Mouse (Mus musculus) embryonic facial prominence, embryonic 12.5 days (tissue): ENCODE results near the gene Cnot3. TPM values are rescaled to one million over a fixed set of nuclear protein-coding genes. Genes with fewer than 3 reads are reported as not detected.
"Not testable (repeated sequence)": the region's sequence is repeated elsewhere in the genome, so short reads cannot be mapped to it uniquely, and the experiment has no call there.

Source experiments
- ATAC-seq: fragments of 200-750 bp; cut with Nextera tagmentation; 2 replicates; pipeline ENCODE4 v1.8.0; 2017; ENCODE audit not compliant: insufficient number of reproducible peaks, insufficient read depth, low FRiP score, low TSS enrichment
- H3K27ac ChIP-seq: fragments of 300-500 bp; sonication (generic); 2 replicates; pipeline ENCODE4 v1.5.1; 2016; ENCODE audit warnings: mild to moderate bottlenecking
- H3K27me3 ChIP-seq: fragments of 300-500 bp; sonication (generic); 2 replicates; pipeline ENCODE4 v1.6.1; 2016; ENCODE audit warnings: mild to moderate bottlenecking, moderate library complexity
- H3K36me3 ChIP-seq: fragments of 300-500 bp; sonication (generic); 2 replicates; pipeline ENCODE4 v1.6.1; 2016; ENCODE audit warnings: mild to moderate bottlenecking
- H3K4me1 ChIP-seq: fragments of 300-500 bp; sonication (generic); 2 replicates; pipeline ENCODE4 v1.6.1; 2016
- H3K4me2 ChIP-seq: fragments of 300-500 bp; sonication (generic); replicated peaks from 2 replicates; pipeline ENCODE4 v1.6.1; 2016; ENCODE audit warnings: mild to moderate bottlenecking, moderate library complexity
- H3K4me3 ChIP-seq: fragments of 300-500 bp; sonication (generic); 2 replicates; pipeline ENCODE4 v1.5.1; 2016; ENCODE audit warnings: mild to moderate bottlenecking
- H3K9ac ChIP-seq: fragments of 300-500 bp; sonication (generic); 2 replicates; pipeline ENCODE4 v1.6.1; 2016; ENCODE audit warnings: mild to moderate bottlenecking, moderate library complexity
- H3K9me3 ChIP-seq: fragments of 300-500 bp; sonication (generic); 2 replicates; pipeline ENCODE4 v1.6.1; 2016; ENCODE audit warnings: mild to moderate bottlenecking, moderate library complexity
- WGBS: fragments of 180-500 bp; shearing (Covaris S2); methylation state at CpG from one replicate; pipeline ENCODE4 v1.1.7; 2016; 5-methylcytosine and 5-hydroxymethylcytosine counted together
- polyA plus RNA-seq: library from polyadenylated mRNA; unstranded; fragments of >200 nt; fragmentation: Nextera tagmentation; extraction: Ambion mirVana; gene quantifications from 2 replicates; pipeline ENCODE4 v1.2.1, GENCODE M21; 2016

Cnot3 gene
- polyA plus RNA-seq = 65.5 and 66.1 TPM in 2 replicates

DNA sequence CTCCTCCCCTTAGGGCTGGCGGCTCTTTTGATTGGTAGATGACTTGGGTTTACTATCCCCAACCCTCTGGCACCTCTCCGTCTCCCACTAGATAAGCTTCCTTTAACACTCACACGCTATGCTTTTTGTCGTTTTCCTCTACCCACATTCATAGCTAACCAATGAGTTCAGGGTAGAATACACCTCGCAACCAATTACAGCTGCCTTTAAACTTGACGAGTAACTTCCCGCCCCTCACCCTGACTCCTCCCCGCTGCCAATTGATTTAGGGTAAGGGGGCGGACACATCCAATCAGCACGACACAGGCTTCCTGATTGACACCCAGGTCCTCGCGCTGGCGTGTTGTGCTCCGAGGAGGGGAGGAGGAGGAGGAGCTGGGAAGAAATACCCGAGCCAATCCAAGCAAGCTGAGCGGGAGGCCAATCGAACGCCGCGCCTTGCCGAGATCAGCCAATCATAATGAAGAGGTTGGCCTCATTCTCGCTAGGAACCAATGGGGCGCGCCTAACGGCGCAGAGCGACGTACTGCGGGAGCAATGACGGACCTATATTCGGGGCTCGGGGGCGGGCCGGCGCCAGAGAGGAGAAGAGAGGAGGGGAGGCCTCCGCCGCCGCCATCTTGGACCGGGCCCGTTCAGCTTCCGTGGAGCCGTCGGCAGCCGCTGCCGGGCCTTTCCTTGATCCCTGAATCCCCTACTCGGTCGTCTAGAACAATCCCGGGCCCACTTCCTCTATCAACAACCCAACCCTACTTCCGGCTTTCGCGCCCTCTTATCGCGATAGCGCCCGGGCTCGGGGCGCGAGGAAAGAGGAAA, at the start of gene Cnot3:
Cnot3 (plus strand) TSS at position 597 of the 816 bp plus-strand sequence.
- H3K9me3 ChIP-seq = no peaks in the 10 kb centered on the region
- H3K4me1 ChIP-seq = peaks cover 27% of the 10 kb centered on the region
- under 1% methylated on average over 57 of the region's 58 CpGs for WGBS
- H3K27ac ChIP-seq = peak within 1 kb of the TSS; percentile 97
- ATAC-seq = peak; percentile 99
- H3K4me3 ChIP-seq = peak within 1 kb of the TSS; percentile 98
- H3K27me3 ChIP-seq = no peaks in the 10 kb centered on the region
- peak within 1 kb of the TSS; percentile 86 for H3K4me2 ChIP-seq
- peak within 1 kb of the TSS; percentile 99 for H3K9ac ChIP-seq
- peaks cover 36% of the 10 kb centered on the region for H3K36me3 ChIP-seq

DNA sequence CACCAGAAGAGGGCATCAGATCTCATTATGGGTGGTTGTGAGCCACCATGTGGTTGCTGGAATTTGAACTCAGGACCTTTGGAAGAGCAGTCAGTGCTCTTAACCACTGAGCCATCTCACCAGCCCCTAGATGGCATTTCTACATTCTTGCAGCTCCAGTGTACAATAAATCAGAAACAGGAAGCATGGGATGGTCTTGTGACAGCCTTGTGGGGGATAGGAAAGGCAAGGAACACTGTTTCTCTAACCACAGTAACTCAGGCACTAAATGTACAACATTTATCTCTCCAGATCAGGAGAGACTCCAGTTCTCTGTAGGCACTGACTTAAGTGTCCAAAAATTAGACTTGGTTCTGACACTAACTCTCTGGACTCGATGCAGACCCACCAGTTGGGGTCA, 47.3 kb upstream of the Cnot3 start:
- H3K9ac ChIP-seq, H3K9me3 ChIP-seq, H3K4me2 ChIP-seq, H3K27me3 ChIP-seq, H3K27ac ChIP-seq, H3K36me3 ChIP-seq, ATAC-seq, H3K4me1 ChIP-seq, H3K4me3 ChIP-seq: not testable (repeated sequence)
- 70% methylated on average over 1 of the region's 1 CpGs for WGBS

DNA sequence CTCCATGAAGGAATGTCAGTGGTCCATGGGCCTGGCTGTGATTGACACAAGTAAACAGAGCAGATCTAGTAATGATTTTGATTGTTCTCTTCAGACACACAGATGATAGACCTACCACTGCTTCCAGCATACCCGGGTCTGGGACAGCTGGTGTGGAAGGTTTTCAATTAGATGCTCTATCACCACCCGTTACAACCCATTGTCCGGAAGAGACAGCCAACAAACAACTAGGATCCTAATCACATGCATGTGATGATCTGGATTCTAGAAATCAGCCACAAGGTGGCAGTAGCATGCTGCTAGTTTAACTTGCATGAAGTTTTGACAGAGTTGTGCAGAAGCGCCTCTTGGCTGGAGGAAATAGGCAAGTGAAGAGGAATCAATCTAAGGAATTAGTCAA, 43.9 kb upstream of the Cnot3 start:
- ATAC-seq = no peak
- WGBS = 15% methylated on average over 4 of the region's 4 CpGs
- Histone ChIP-seq H3K36me3 (no peaks in the 10 kb centered on the region), H3K27me3 (no peaks in the 10 kb centered on the region), H3K9ac (no peak overlapping the region), H3K4me2 (no peak overlapping the region), H3K4me1 (no peaks in the 10 kb centered on the region), H3K27ac (no peak overlapping the region), H3K4me3 (no peak overlapping the region), H3K9me3 (no peaks in the 10 kb centered on the region)

DNA sequence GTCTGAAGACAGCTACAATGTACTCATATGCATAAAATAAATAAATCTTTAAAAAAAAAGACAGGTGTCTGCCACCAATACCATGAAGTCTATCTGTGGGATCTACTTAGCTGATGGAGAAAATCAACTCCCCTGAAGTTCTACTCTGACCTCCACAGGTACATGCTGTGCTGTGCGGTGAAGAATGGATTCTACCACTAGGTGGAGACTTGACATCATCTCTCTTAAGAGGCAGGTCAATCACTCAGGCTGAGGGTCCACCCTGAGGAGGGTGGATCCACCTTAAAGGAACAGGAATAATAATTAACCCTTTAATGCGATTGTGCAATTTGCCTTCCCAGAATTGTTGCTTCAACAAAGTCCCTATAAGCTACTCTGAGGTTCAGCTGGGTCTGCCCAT, 38.3 kb upstream of the Cnot3 start:
- WGBS = 33% methylated on average over 2 of the region's 2 CpGs
- Histone ChIP-seq H3K27ac (no peak overlapping the region), H3K9ac (no peak overlapping the region), H3K4me2 (no peak overlapping the region), H3K36me3 (no peaks in the 10 kb centered on the region), H3K4me1 (no peaks in the 10 kb centered on the region), H3K9me3 (no peaks in the 10 kb centered on the region), H3K27me3 (no peaks in the 10 kb centered on the region), H3K4me3 (no peak overlapping the region)
- no peak for ATAC-seq

DNA sequence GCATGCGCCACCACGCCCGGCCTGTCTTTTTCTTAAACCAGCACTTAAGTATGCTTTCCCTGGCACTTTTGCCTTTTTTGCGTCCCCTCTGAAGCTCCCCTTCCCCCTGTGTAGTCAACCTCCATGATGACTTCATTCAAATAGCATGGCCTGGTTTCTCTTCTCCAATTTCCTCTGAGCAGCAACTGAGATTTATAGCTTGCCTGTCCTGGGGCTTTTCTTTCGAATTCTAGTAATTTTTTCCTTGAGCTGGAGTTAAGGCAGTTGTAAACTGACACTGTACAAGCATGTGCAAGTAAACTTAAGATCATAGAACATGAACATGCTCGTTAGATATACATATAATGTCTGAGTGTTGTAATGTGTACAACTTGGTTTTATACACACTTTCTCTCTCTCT, 37.7 kb upstream of the Cnot3 start:
- no peak overlapping the region for H3K4me3 ChIP-seq

DNA sequence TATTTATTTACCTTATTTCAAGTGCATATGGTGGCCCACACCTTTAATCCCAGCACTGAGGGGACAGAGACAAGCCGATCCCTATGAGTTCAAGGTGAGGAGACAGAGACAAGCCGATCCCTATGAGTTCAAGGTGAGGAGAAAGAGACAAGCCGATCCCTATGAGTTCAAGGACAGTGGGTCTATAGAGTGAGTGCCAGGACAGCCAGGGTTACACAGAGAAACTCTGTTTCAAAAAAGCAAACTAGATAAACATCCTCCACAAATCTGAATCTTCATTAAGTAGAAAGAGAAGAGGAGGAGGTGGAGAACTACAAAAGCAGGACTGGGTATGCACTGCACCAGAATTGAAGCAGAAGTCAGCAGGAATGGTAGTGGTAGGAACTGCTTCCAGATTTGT, 36.4 kb upstream of the Cnot3 start:
- ATAC-seq = no peak
- WGBS = 93% methylated on average over 3 of the region's 3 CpGs

More for the DNA sequence above, 37.7 kb upstream of the Cnot3 start:
- Histone ChIP-seq H3K9me3 (no peaks in the 10 kb centered on the region), H3K27me3 (no peaks in the 10 kb centered on the region), H3K9ac (no peak overlapping the region), H3K4me2 (no peak overlapping the region), H3K36me3 (no peaks in the 10 kb centered on the region), H3K27ac (no peak overlapping the region), H3K4me1 (no peaks in the 10 kb centered on the region)
- no peak for ATAC-seq
- WGBS = 80% methylated on average over 6 of the region's 6 CpGs

DNA sequence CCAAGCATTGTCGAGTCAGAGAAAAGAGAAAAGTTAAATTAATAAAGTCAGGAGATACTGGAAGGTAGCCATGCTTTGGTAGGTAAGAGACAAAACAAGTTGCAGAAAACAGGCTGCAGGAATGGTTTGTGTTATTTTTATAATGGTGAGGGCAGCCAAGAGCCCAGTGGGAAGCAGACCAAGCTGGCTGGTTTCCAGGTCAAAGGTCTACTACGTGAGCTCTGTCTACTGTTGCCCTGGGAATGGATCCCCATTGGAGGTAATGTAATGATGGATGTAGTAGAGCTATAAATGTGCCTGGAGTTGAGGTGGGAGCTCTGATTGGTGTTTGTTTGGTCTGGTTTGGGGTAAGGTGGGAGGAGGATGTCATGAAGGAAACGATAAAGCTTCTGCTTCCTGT, 36.0 kb upstream of the Cnot3 start:
- 70% methylated on average over 3 of the region's 3 CpGs for WGBS
- Histone ChIP-seq H3K4me3 (no peak overlapping the region), H3K36me3 (no peaks in the 10 kb centered on the region), H3K4me2 (no peak overlapping the region), H3K9me3 (no peaks in the 10 kb centered on the region), H3K9ac (no peak overlapping the region), H3K4me1 (no peaks in the 10 kb centered on the region), H3K27ac (no peak overlapping the region), H3K27me3 (no peaks in the 10 kb centered on the region)
- no peak for ATAC-seq

More for the DNA sequence above, 36.4 kb upstream of the Cnot3 start:
- Histone ChIP-seq H3K36me3 (no peaks in the 10 kb centered on the region), H3K4me1 (no peaks in the 10 kb centered on the region), H3K4me3 (no peak overlapping the region), H3K9me3 (no peaks in the 10 kb centered on the region), H3K27me3 (no peaks in the 10 kb centered on the region), H3K9ac (no peak overlapping the region), H3K4me2 (no peak overlapping the region), H3K27ac (no peak overlapping the region)

DNA sequence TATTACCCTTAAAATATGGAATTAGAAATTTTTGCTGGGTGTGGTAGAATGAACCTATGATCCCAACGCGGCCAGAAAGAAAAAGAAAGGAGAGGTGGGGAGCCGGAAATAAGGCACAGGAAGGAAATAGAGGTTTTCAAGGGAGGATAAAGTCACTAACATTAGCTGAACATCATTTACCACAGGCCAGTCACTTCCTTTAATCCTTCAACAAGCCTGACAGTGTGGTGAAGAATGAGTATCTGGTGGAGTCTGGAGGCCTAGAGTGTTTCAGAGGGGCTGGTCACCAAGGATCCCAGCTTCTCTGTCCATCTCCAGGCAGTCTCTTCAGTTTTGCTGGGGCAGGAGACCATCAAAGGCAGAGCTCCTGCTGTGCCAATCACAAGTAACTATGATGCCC, 34.6 kb upstream of the Cnot3 start:
- WGBS = 86% methylated on average over 3 of the region's 3 CpGs
- no peak overlapping the region for H3K4me3 ChIP-seq
- H3K27me3 ChIP-seq = no peaks in the 10 kb centered on the region
- no peak overlapping the region for H3K4me2 ChIP-seq
- H3K9ac ChIP-seq = no peak overlapping the region
- no peak overlapping the region for H3K27ac ChIP-seq
- no peaks in the 10 kb centered on the region for H3K4me1 ChIP-seq
- no peak for ATAC-seq
- no peaks in the 10 kb centered on the region for H3K36me3 ChIP-seq
- H3K9me3 ChIP-seq = no peaks in the 10 kb centered on the region

DNA sequence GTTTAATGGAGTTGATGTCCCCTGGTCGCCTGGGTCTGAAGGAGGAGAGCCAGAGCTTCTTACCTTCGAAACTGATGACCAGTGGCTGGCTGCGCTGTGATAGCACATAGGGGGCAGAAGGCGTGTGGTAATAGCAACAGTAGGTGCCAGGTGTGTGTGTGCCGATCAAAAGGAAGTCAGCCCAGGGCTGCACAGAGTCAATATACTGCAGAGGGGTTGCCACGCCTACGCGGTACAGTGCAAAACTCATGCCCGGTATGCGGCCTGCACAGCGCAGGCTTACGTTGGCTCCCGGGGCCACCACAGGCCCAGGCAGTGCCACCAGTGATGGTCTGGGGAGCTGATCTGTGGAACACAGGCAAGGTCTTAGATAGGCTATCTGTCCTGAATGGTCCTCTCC, 34.1 kb upstream of the Cnot3 start:
- Histone ChIP-seq H3K27ac (no peak overlapping the region), H3K4me2 (no peak overlapping the region), H3K4me3 (no peak overlapping the region), H3K4me1 (no peaks in the 10 kb centered on the region), H3K36me3 (no peaks in the 10 kb centered on the region), H3K9me3 (no peaks in the 10 kb centered on the region), H3K9ac (no peak overlapping the region), H3K27me3 (no peaks in the 10 kb centered on the region)
- whole genome bisulfite sequencing = 91% methylated on average over 13 of the region's 13 CpGs
- no peak for ATAC-seq

DNA sequence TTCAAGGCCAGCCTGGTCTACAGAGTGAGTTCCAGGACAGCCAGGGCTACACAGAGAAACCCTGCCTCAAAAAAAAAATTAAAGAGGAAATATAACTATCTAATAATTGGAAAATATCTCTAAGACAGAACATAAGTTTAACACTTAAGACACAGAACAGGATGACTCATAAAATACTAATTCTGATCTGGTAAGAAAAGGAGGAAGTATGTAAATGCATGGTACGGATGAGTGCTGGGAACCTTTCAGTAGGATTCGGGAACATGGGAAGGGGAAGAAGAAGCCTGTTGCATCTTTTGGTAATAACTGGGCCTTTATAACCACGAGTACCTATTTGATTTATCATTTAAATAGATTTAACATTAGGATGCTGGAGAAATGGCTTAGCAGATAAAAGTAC, 31.0 kb upstream of the Cnot3 start:
- Histone ChIP-seq H3K9me3 (no peaks in the 10 kb centered on the region), H3K36me3 (peaks cover 4% of the 10 kb centered on the region; the same call in 1 of the 2 replicates), H3K27ac (no peak overlapping the region), H3K4me1 (peaks cover 7% of the 10 kb centered on the region; the same call in 1 of the 2 replicates), H3K27me3 (no peaks in the 10 kb centered on the region), H3K4me2 (no peak overlapping the region), H3K4me3 (no peak overlapping the region), H3K9ac (no peak overlapping the region)
- 88% methylated on average over 3 of the region's 3 CpGs for WGBS
- ATAC-seq = no peak

DNA sequence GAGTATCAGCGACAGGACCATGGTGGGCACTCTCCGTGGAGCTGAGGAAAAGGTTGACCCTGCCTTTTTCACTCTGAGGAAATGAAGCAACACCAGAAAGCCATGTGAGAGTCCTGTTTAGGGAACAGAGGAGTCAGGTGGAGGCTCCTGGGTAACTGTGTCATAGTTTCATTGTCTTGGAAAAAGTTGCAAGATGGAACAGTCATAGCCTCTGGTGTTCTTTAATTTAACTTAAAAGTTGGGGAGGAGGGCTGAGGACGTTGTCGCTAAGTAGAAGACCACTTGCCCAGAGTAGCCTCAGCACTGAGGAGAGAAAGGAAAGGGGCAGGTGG, 29.0 kb upstream of the Cnot3 start, which contains the start of gene Oscar:
Oscar (minus strand) TSS at position 101 of the 332 bp plus-strand sequence.
- no peak for ATAC-seq
- 77% methylated on average over 4 of the region's 4 CpGs for WGBS
- no peaks in the 10 kb centered on the region for H3K27me3 ChIP-seq
- H3K27ac ChIP-seq = no peak within 1 kb of the TSS
- H3K9ac ChIP-seq = no peak within 1 kb of the TSS
- peaks cover 24% of the 10 kb centered on the region for H3K36me3 ChIP-seq
- H3K4me1 ChIP-seq = peaks cover 7% of the 10 kb centered on the region; the same call in 1 of the 2 replicates
- H3K9me3 ChIP-seq = no peaks in the 10 kb centered on the region
- peak within 1 kb of the TSS; percentile 81; the same call in 1 of the 2 replicates for H3K4me3 ChIP-seq
- peak within 1 kb of the TSS; percentile 79; the same call in 1 of the 2 replicates for H3K4me2 ChIP-seq
